Mouse (Mus musculus): Measurements from ENCODE around the gene Rab4b. TPM values are rescaled to one million over a fixed set of nuclear protein-coding genes. Genes with fewer than 3 reads are reported as not detected.

The Rab4b gene
- total RNA-seq, 1 experiment from 2014 or later, result 19.0 TPM

DNA sequence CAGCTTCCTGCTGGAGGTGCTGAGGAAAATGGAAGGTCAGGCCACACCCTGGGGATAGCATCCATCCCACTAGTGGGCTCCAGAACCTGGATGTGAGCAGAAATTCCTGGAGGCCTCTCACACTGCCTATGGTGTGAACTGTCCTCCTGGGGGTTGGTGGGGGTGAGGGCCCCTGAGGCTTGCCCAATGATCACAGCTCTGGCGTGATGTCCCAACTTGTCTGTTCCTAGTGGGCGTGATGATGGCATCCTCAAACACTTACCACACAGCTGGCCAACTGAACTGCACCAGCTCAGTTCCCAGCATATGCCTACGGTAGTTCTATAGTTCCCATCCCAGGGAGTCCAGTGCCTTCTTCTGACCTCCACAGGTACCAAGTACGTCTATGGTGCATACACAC, 53.7 kb downstream of the Rab4b start:
- no peak for ATAC-seq (replicated peaks; ENCODE audit: insufficient number of reproducible peaks, low FRiP score, low TSS enrichment, poor library complexity, severe bottlenecking)

DNA sequence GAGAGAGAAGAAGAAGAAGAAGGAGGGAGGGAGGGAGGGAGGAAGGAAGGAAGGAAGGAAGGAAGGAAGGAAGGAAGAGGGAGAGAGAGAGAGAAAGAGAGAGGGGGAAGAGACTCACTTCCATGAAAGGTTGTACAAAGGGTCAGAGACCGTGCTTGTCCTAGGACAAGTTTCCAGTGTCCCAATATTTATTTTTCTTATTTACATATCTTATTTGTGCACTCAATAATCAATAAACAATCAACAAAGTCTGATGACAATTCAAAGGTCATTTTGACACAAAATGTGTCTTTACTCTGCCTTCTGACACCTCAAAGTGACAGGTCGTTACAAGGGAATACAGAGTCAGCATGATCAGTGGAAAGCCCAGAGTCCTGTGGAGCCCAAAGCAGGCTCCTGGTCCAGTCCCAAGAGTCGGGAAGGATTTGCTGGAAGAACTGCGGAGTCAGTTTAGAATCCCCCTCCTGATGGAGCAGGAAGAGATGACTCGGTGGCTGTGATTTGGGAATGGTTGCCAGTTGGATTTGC, 54.3 kb downstream of the Rab4b start:
- no peak for ATAC-seq (replicated peaks; ENCODE audit: insufficient number of reproducible peaks, low FRiP score, low TSS enrichment, poor library complexity, severe bottlenecking)

DNA sequence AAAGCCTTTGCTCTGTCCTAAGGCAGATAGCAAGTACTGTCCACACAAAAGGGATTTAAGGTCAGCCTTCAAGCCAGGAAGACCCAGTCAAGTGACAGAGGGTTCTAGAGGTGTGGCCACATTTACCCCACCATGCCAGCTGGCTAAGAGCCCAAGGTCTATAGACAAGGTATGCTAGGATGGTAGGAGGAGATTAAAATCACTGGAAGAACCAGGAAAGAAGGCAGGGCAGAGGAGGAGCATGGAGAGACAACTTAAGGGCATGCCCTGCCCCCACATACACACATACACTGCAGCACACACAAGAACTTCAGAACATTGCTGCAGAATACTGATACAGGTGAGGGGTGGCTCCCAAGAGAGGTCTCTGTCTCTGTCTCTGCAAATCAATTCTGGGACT, 59.0 kb downstream of the Rab4b start, which contains the start of gene Cyp2f2:
Gene Cyp2f2 (plus strand): TSS at position 234 of the 400 bp plus-strand sequence.
- no peak for ATAC-seq (replicated peaks; ENCODE audit: insufficient number of reproducible peaks, low FRiP score, low TSS enrichment, poor library complexity, severe bottlenecking)

Other genes starting within 250 kb of the Rab4b start
- not detected in 3 replicates for gene Cyp2a22, start 239.5 kb downstream of the Rab4b start, total RNA-seq (2017)
- gene Cyp2a12, start 149.8 kb downstream of the Rab4b start, total RNA-seq (2017), result not detected in 3 replicates
- not detected in 3 replicates for gene Cyp2f2, start 59.0 kb downstream of the Rab4b start, total RNA-seq (2017)
- not detected in 3 replicates for gene Cyp2t4, start 25.2 kb downstream of the Rab4b start, total RNA-seq (2017)
- gene Egln2, start 12.1 kb downstream of the Rab4b start, total RNA-seq (2017), result 51.9 to 73.8 TPM (median 54.0 TPM) in 3 replicates
- gene Gm21983, start 2.2 kb upstream of the Rab4b start, total RNA-seq (2017), result not detected in 3 replicates
- gene Mia, start 2.3 kb upstream of the Rab4b start, total RNA-seq (2017), result 2.7 TPM in 1 of 3 replicates, not detected in the others
- gene BC024978, start 16.9 kb upstream of the Rab4b start, total RNA-seq (2017), result 0.53 to 4.7 TPM (median 1.0 TPM) in 3 replicates
- 29.2 to 37.2 TPM (median 29.4 TPM) in 3 replicates for gene Snrpa, start 17.4 kb upstream of the Rab4b start, total RNA-seq (2017)
- gene Itpkc, start 49.8 kb upstream of the Rab4b start, total RNA-seq (2017), result 6.7 to 9.7 TPM (median 9.1 TPM) in 3 replicates
- 7.0 to 22.6 TPM (median 19.4 TPM) in 3 replicates for gene Coq8b, start 54.1 kb upstream of the Rab4b start, total RNA-seq (2017)
- gene Numbl, start 79.5 kb upstream of the Rab4b start, total RNA-seq (2017), result 1.2 to 2.5 TPM (median 2.1 TPM) in 3 replicates
- gene Ltbp4, start 158.8 kb upstream of the Rab4b start, total RNA-seq (2017), result 0.68 TPM in 1 of 3 replicates, not detected in the others
- gene Shkbp1, start 177.1 kb upstream of the Rab4b start, total RNA-seq (2017), result 33.3 to 47.0 TPM (median 39.9 TPM) in 3 replicates
- gene Gm20479, start 178.5 kb upstream of the Rab4b start, total RNA-seq (2017), result not detected in 3 replicates

Data from monocyte, adult 5-6 weeks (primary cell).